Mouse (Mus musculus) layer of hippocampus, adult 11-12 months (tissue): ENCODE measurements at regions not wholly inside any gene's neighbourhood (a gene's known extent, or its start where the extent isn't known, plus 50 kb on each side); places are given as distances from the start of the nearest gene placed in this dataset.
A peak's percentile ranks its signal among the peaks of the same experiment; 100 is the strongest.

Experiments
- DNase-seq: peaks from one replicate; pipeline ENCODE4 v3.0.0; 2022; ENCODE audit warnings: low spot score

DNA sequence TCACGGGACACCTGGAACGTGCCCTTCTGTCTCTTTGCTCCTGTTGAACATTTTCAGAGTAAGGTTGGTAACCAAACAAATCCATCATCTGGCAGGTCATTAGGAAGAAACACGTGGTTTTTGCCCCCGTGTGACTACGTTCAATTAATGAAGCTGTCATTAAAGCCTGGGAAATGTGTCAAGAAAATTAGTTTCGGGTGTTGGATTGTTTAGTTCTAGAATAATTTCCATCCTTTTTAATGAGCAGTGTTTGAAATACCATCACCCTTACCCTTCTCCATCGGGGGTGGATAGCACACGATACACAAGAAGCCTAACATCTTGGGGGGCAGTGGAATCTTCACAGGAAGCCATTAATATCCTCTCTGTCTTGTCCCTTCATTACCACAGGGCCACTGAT is 107.7 kb downstream of the Far1 start:
- no peak for DNase-seq

DNA sequence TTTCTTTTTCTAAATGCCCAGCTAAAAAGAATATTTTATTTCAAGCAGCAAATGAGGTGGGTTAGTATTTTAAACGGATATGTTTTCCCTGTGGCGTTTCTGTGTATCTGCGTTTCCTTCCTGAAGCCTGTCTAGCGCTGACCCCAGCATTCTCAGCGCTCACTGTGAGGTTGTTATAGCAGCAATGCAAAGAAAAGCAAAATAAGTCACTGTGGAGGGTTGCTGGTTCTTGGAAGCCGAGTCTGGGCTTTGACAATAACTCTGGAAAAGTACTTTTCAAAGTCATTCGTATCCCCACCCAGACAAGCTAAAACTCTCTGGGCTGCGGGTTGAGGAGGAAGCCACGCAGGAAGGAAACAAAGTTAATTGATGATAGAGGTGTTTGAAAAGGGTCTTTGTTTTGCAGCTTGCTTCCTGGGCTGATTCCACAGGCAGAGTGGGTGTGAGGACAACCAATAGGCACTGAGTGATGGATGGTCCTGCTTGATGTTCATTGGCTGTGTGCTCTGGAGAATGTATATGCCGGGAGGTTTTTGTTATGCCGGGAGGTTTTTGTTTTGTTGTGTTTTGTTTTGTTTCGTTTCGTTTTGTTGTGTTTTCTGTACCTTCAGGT is 108.4 kb downstream of the Far1 start:
- DNase-seq, result no peak

DNA sequence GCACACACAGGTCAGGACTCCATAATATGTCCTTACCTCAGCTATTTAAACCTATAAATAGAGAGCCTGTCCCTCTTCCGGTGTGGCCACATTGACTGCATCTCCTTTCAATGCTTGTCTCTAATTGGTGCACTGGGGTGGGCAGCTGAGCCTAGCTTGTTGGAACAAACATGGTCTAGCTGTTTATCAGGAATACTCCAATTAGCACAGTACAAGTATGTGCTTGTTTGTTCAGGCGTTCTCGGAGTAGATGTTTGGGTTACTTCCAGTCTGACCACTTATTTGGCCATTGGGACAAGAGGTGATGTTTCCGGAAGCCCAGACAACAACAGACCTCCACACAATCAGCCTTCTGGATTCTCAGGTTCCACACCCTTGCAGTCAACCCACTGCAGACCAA is 109.7 kb downstream of the Far1 start:
- no peak for DNase-seq

DNA sequence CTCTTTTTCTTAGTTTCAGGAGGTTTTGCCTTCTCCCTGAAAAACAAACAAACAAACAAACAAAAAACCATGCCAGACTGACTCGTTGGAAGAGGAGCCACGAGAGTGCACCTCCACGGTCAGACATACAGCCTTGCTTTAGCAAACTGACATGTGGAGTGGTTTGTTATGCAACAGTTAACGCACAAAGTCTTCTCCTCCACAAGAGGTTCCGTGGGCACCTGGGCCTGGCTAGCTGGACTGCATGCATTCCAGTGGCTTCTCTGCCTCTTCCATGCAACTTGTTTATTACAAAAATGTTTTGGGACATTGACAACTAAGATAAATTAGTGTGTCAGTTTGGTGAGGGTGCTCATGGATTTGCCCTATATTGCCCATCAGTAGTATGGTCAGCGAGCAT is 110.3 kb downstream of the Far1 start:
- no peak for DNase-seq

DNA sequence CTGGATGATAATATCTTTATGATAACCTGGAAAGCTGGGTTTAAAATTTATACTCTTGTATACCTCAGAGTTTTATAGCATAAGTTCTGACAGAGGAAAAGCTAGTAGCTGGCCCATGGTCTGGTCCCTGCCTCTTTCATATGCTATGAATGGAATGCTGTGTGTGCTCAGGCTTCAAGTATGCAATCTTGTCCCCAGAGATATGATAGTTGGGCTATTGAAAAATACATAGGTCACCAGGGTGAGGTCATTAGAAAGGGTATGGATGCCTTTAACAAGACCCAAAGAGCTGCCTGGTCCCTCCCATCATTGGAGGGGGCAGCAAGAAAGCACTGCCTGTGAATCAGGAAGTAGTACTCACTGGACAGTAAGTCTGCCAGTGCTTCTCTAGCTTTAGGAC is 113.1 kb downstream of the Far1 start:
- DNase-seq, result no peak

DNA sequence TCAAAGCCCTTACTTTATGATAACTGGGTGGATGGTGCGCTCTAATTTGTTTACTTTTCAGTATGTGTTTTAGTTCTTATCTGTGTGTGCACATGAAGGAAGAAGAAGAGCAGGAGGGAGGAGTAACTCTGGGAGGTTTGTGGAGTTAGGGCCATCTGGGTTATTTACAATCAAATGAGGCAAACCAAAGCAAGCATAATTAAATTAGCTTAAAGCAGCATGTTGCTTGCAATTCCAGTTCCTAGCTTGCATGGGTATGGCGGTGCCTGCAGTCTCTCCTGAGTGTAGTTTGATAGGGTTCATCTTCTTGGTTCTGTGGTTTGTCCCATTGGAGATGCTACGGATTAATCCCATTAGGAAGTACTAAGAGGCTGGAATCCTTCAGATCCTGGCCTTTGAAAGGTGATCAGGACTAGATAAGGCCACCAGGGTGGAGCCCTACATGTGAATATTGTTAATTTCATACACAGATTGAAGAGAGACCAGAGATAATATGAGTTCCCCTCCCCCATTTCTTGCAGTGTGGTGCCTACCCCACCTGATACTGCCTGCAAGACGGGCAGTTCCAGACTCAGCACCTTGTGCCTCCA is 123.5 kb downstream of the Far1 start:
- no peak for DNase-seq

DNA sequence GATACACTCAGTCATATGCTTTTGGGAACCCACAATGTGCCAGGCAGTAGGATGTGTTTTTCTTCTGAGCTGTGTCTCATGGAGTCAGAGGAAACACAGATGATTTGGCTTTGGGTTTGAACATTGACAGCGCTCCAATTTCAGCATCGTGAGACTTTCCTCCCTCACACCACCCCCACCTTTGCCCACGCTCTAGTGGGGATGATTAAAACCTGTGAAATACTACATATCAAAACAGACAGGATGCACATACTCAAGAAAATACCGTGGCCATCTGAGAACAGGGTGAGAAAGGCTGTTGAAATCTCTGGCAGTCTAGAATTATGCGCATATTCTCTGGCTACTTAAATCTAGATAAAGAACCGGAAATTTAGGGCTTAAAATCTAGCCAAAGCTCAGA is 124.5 kb downstream of the Far1 start:
- peak; percentile 62 for DNase-seq

DNA sequence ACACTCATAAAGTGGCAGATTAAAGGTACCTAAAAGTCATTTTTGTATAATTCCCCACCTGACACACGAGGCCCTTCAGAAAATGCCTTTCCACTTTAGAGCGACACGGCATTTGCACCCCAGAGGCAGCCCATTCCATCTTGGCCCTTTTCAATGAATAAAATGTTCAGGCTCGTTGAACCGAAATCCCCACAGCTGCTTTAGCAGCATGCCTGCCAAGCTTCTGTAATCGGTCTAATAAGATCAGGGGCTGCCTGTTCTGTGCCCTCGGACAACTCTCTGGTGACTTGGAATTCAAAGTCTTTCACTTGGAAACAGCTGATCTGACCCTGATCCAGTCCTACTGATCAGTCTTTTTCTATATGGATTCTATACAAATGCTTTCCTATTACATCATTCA is 123.3 kb upstream of the Spon1 start:
- DNase-seq, result no peak

DNA sequence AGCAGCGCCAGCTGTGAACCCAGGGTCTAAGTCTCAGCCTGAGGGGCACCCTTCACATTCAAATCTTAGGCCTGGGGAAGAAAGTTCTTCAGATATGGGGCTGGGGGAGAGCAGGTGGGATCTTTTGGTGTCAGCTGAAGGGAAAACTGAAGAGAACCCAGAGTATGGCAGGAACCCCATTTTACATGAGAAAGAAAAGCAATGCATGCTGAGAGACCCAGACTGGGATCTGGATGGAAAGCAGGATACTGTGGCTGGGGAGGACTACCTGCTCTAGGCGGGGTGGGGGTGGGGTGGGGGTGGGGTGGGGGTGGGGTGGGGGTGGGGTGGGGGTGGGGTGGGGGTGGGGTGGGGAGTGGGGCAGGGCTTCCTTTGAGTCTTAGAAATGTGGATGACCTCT is 115.2 kb upstream of the Spon1 start:
- no peak for DNase-seq

DNA sequence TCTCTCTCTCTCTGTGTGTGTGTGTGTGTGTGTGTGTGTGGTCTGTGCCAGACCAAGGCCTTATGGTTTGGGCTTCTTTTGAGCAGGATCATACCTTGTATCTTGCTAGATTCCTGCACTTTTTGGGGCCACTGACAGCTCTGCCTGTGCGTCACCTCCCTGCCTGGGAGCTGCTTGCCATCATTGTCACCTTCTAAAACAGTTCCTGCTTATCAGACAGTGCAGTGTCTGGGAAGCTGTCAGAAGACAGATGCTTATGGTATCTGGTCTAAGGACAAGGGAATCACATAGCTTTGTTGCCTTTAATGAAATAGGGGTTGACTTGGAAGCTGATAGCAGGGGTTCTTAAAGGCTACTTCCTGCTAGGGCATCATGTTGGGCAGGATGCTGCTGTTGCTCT is 114.1 kb upstream of the Spon1 start:
- no peak for DNase-seq

DNA sequence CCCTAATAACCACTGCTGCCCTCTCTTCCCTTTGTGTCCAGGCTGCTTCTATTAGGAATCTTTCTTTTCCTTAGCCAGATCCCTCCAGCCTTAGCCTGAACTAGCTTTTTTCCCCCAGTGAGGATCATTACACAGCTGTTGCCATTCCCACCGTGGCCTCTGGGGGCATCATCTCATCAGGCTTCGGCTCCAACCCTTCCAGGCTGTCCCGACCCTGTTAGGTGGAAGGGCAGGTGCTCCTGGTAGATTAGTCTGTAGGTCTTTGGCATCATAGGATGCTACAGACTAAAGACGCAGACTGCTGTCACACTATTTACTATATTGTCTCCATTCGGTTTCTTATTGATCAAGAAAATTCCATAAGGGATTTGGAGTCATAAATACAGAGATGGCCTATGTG is 112.7 kb upstream of the Spon1 start:
- no peak for DNase-seq

DNA sequence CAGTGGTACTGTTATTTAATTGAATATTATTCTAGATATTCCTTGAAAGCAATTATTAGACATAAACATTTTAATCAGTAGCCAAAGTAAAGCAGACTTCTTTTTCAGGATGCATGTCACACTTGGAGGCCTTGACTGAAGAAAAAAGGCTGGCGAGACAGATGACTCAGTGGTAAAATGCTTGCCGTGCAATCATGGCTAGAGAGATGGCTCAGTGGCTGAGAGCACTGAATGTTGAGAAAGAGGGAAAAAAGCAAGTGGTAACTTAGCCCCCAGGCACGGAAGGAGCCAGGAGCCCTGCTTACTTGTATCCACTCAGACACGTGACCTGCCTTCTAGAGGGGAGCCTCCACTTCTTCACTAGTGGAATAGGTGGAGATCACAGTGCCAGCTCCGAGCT is 110.5 kb upstream of the Spon1 start:
- DNase-seq, result no peak

DNA sequence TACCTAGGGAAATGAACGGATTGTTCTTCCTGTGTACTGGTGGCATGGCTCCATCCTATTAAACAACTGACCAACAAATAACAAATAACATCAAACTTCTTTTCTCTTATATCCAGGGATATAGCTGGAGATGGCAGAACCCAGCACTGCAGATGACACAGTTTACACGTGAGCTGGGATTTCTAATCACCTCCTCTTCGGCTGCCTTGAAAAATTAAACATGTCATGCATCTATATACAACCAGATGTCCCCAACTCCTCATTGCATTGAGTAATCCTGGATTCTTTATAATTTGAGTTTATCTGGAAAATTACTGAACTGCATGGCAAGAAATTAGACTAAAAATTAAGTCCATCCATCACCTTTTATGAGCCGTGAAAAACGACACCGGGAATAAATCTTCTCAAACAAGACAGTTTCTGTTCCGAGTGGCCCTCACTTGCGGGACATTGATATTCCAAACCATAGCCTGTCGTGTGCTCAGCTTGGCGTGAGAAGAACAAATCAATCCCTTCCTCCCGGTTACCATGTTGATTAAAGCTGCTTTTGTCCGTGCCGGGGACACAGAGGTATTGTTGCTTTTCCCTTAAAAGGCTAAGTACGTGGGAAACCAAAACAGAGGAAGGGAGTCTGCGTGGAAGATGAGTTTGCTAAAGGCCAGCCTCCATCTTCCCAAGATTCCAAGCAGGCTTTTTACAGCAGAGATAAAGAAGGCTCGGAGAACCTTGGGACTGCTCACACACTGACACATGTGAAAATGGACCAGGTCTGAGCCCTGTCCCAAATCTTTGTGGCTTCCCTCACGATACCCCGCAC is 92.8 kb upstream of the Spon1 start:
- DNase-seq, result no peak

DNA sequence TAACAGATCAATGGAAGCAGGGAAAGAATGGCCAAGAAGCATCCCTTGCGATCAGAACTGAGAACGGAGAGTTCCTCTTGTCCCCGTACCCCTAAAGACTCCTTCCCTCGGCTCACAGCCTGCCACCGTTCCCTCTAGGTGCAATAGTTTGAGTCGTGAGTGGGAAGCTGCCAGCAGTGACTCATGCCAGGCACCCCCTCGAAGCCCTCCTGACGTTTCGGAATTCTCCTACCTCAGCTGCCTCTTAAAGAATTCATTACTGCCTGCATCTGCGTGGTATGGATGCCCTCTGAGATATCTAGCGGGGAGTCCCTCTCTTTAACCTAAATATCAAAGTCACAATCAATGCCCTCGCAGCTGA is 92.2 kb upstream of the Spon1 start:
- DNase-seq, result no peak

DNA sequence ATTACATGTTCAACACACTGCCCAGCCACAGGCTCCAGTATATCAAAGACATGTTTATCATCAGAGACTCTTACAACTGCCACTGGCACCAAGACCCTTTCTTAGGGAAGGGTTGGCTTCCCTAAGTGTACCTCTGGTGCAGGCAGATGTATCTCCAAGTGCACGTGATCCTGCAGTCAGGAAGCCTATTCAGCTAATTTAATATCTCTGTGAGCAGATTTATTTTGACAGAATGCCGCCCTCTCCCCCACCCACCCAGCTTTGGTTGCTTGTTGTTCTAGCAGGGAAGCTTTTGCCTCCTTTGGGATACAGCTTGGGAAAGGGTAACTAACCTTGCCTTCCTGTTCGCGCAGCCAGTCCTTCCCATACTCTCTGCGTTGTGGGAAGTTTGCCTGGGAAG is 83.5 kb upstream of the Spon1 start:
- peak; percentile 48 for DNase-seq

DNA sequence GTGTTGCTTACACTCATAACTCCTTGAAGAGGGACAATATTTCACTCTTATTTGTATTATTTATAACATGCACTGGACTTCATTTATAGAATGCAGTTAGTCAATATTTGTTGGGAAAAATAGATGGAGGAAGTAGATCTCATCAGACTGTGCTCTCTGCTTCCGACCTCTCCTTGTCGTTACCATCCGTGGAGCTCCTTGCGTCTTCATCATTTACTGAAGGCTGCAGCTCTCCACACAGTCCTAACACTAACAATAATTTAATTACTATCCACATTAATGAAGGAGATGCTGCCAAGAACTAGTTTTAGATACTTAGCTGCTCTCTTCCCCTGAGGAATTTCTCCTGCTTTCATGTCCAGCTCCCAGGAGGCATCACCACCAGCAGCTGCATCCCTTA is 80.4 kb upstream of the Spon1 start:
- DNase-seq, result no peak

DNA sequence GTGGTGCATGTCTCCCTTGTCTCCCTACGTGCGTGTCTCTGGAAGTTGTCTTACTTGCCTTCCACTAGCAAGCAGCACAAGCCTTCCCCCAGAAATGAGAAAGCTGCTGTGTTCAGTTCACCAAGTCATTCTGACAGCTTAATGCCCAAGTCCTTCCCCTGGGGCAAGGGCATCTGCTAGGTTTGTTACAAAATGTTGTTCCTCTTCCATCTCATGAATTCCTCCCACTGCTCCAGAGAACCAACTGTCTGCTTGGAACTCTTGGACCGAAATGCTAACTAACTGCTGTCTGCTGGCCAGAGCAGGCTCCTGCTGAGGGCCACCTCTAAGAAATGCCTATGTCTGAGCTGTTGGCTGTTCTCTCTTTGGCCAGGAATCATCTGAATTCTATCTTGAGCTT is 79.3 kb upstream of the Spon1 start:
- no peak for DNase-seq

DNA sequence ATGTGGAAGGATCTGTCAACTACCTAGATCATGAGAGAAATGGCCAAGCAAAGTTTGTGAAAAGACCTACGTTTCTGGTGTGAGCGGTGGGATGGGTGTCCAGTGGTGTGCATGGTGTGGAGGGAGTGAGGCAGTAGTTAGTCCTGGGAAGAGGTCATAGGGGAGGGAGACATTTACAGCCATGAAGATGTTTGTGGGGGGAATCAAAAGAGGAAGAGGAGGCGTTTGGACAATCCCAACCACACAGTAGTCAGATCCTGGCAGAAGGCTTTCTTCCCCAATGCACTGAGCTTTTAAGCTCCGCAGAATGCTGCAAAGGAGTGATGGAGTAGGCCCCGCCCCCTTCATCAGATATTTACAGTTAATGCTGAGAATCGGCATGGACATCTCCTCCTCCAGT is 78.2 kb upstream of the Spon1 start:
- DNase-seq, result no peak

DNA sequence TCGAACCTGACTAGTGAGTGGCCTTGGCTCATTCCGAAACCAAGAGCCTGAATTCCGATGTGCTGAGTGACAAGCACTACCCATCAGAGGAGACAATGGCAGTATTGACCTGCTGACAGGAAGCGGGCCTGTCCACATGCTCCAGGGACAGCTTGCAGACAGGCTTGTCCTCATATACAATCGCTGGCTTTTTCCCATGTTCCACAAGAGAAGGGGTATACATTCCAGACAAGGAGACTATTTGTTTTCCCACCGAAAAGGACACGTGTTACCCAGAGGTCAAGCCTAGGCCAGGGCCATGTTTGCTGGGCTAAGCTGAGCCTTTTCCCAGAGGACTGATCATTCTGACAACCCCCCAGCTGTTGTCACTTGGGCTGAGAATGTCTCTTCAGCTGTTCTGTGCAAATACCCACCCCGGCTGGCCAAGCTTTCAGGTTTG is 77.5 kb upstream of the Spon1 start:
- peak; percentile 16 for DNase-seq

DNA sequence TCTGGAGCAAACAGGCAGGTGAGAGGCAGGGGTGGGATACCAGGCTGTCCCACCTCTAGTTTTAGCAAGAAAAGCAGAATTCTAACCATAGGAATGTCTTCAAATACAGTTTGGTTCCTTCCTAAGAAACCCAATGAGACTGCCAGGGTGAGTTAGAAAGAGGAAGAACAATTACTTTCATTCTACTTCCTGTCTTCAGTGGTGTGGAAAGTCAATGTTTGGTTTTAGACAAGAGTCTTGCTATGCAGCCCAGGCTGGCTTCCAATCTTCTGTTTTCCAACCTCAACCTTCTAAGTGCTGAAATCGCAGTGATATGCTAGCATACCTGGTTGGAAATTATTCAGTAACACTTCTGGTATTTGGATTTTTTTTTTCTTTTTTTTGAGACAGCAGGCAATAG is 77.1 kb upstream of the Spon1 start:
- no peak for DNase-seq

DNA sequence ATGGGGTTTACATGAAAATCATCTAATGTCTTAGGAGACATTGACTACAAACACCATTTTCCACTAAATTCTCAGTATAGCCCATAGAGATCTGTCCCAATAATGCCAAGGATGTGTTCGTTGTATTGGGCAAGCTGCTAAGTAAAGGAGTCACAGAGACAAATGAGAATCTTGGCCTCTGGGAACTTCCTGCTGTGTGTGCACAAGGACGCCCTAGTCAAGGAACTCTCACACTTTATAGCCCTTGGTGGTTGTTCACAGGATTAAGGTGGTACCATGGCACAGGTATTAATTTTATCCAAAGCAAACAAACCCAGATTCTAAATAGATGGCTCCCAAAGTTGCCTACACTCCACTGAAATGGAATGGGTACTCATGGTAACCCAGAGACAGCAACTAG is 76.7 kb upstream of the Spon1 start:
- no peak for DNase-seq

DNA sequence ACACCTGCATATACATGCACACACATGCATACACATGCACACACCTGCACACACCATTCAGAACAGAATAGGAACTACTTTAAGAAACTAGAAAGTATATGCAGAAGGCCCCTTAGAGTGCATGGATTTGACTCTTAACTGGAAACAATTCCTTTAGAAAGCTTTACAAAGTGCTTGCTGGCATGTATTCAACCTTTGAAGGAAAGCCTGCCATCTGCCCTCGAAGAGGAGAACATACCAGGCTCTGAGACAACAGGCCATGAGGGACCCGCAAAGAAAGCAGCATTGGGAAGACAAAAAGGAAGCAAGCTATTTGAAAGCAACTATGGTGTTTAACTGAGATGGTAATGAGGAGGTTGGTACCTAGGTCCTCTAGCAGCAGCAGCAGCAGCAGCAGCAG is 74.0 kb upstream of the Spon1 start:
- peak; percentile 11 for DNase-seq

DNA sequence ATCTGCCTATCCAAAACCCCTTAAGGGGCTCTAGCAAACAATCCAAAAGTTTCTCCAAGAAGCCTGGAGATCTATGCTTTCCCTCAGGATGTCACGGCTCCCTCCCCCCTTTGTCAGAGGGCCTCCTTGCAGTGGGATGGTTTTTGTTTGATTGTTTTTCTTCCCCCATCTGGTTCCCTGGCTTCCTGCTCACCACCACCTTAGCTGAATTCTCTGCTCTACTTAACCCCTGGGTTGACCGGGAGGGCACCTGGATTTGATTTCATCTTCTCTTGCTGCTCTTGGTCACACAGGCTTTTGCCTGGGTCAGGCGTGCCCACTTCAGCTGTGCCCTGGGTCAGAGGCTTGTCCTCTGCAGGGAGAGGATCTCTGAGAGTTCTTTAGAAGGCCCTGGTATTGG is 72.3 kb upstream of the Spon1 start:
- no peak for DNase-seq

DNA sequence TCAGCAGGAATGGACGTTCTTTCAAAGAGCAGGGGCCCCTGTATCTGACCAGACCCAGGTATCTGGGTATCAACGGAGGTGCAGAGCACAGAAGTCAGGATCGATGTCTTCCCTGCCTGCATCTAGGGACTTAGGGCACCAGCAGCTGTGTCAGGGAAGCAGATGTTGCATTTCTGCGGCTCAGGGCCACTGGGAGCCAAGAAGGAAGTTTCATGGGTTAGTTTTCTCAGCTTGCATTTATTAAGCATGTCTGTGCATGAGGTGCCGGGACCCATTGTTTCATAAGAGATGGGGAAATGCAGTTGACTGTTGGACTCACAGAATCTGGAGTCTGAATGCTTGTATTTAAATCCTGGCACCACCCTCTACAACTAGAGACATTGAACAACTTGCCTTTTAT is 71.3 kb upstream of the Spon1 start:
- DNase-seq, result no peak
